Mouse (Mus musculus) forebrain, embryonic 12.5 days (tissue): ENCODE results near the gene Fbxo8. TPM values are rescaled to one million over a fixed set of nuclear protein-coding genes. Genes with fewer than 3 reads are reported as not detected.

Experiments used
- ATAC-seq: fragments of 200-750 bp; cut with Nextera tagmentation; 2 replicates; pipeline ENCODE4 v1.8.0; 2017; ENCODE audit warnings: moderate TSS enrichment; ENCODE audit not compliant: low FRiP score
- H3K27ac ChIP-seq: fragments of 300-500 bp; sonication (generic); 2 replicates; pipeline ENCODE4 v1.5.1; 2016; ENCODE audit warnings: mild to moderate bottlenecking
- H3K27me3 ChIP-seq: fragments of 300-500 bp; sonication (generic); 2 replicates; pipeline ENCODE4 v1.6.1; 2016; ENCODE audit warnings: mild to moderate bottlenecking
- H3K36me3 ChIP-seq: fragments of 300-500 bp; sonication (generic); replicated peaks from 2 replicates; pipeline ENCODE4 v1.6.1; 2016; ENCODE audit warnings: mild to moderate bottlenecking
- H3K4me1 ChIP-seq: fragments of 300-500 bp; sonication (generic); 2 replicates; pipeline ENCODE4 v1.6.1; 2016
- H3K4me2 ChIP-seq: fragments of 300-500 bp; sonication (generic); 2 replicates; pipeline ENCODE4 v1.6.1; 2016; ENCODE audit warnings: mild to moderate bottlenecking, moderate library complexity
- H3K4me3 ChIP-seq: fragments of 300-500 bp; sonication (generic); replicated peaks from 2 replicates; pipeline ENCODE4 v1.5.1; 2016; ENCODE audit warnings: mild to moderate bottlenecking
- H3K9ac ChIP-seq: fragments of 300-500 bp; sonication (generic); 2 replicates; pipeline ENCODE4 v1.6.1; 2016; ENCODE audit warnings: mild to moderate bottlenecking
- H3K9me3 ChIP-seq: fragments of 300-500 bp; sonication (generic); 2 replicates; pipeline ENCODE4 v1.6.1; 2016
- WGBS: fragments of 180-500 bp; shearing (Covaris S2); methylation state at CpG from one replicate; pipeline ENCODE4 v1.1.7; 2016; 5-methylcytosine and 5-hydroxymethylcytosine counted together
- polyA plus RNA-seq: library from polyadenylated mRNA; unstranded; fragments of >200 nt; fragmentation: Nextera tagmentation; extraction: Ambion mirVana; gene quantifications from 2 replicates; pipeline ENCODE4 v1.2.1, GENCODE M21; 2016

The Fbxo8 gene
- polyA plus RNA-seq = 32.7 and 36.6 TPM in 2 replicates

DNA sequence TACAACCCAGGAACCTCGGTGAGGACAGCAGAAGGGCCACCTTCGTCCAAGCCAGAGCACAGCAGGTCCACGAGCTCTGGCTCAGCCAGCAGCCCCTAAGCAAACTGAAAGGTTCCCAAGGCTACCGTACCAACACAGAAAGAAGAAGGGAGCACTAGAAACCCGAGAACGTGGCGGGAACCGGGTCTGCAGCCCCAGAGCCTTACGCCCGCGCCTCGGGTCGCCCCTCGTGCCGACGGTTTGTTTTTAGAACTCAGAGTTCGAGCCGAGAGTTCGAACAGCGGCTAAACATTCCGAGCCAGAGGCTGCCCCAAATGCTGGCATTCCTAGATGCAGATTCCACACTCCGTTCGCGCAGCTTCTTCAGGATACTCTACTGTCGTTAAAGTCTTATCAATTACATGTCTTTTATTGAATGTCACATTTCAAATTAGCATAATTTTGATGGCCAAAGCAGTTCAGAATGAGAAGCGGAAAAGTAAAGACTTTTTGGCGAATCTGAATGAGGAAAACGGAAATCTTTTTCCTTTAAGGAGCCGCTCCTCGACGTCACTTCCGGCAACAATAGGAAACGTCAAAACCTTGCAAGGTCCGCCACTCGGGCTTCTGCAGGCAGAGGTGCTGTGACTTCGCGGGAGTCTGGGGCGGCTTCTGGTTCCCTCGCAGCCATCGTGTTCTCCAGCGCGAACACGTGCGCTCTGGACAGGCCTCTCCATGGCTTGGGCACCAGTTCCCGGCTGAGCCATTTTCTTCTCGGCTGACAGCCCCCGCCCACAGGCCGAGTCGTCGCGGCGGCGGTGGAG, at the start of gene Fbxo8, which contains the start of gene Cep44:
Fbxo8 (plus strand) TSS at position 533 of the 803 bp plus-strand sequence.
Cep44 (minus strand) TSS at position 490 of the 803 bp plus-strand sequence.
- Histone ChIP-seq H3K4me3 (peak within 1 kb of the TSS; percentile 90), H3K4me2 (peak within 1 kb of the TSS; percentile 62), H3K9ac (peak within 1 kb of the TSS; percentile 77), H3K4me1 (peaks cover 12% of the 10 kb centered on the region), H3K36me3 (no peaks in the 10 kb centered on the region), H3K27me3 (no peaks in the 10 kb centered on the region), H3K9me3 (no peaks in the 10 kb centered on the region), H3K27ac (peak within 1 kb of the TSS; percentile 75)
- ATAC-seq = peak; percentile 92
- under 1% methylated on average over 53 of the region's 53 CpGs for WGBS

GRCm38 (mm10) chr8:56501911-56502310, 49.0 kb upstream of the Fbxo8 start:
- no peaks in the 10 kb centered on the region for H3K9me3 ChIP-seq
- H3K4me2 ChIP-seq = no peak overlapping the region
- no peak overlapping the region for H3K9ac ChIP-seq
- H3K36me3 ChIP-seq = no peaks in the 10 kb centered on the region
- no peaks in the 10 kb centered on the region for H3K4me1 ChIP-seq
- no peak for ATAC-seq
- H3K27ac ChIP-seq = no peak overlapping the region
- H3K27me3 ChIP-seq = no peaks in the 10 kb centered on the region
- H3K4me3 ChIP-seq = no peak overlapping the region

DNA sequence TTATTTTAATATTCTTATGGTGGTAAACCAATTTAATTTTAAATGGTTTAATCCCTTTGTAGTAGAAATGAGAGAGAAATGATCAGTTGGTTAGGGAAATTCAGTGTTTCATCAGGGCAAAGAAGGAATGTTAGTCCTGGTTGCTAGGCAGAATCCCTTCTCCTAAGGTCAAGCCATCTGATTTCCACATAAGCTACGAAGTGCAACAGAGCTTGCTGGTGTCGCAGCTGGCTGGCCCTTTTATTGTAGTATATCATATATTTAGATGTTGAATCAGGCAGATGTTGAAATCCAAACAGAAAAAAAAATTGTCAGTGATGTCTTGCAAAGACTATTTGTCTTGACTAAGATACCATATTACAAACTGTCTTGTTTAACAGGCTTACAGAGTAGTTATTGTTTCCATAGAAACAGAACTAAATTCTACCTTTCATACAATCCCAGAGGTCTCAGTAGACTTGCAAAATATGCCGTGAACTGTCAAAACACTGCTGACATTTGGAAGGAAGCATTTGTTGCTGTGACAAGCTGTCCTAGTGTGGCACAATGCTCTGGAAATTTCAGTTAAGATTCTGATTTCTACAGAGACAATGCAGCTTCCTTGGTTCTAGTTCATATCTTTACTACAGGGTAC, 42.5 kb upstream of the Fbxo8 start:
- H3K9ac ChIP-seq = no peak overlapping the region
- H3K4me3 ChIP-seq = no peak overlapping the region
- ATAC-seq = no peak
- no peaks in the 10 kb centered on the region for H3K9me3 ChIP-seq
- no peaks in the 10 kb centered on the region for H3K4me1 ChIP-seq
- no peak overlapping the region for H3K4me2 ChIP-seq
- no peaks in the 10 kb centered on the region for H3K36me3 ChIP-seq
- WGBS = 77% methylated on average over 3 of the region's 3 CpGs
- H3K27me3 ChIP-seq = no peaks in the 10 kb centered on the region
- no peak overlapping the region for H3K27ac ChIP-seq

- Histone ChIP-seq H3K4me2 (no peak overlapping the region), H3K9ac (no peak overlapping the region), H3K9me3 (no peaks in the 10 kb centered on the region), H3K27me3 (no peaks in the 10 kb centered on the region), H3K4me3 (no peak overlapping the region), H3K27ac (no peak overlapping the region), H3K36me3 (no peaks in the 10 kb centered on the region), H3K4me1 (no peaks in the 10 kb centered on the region)
- 73% methylated on average over 4 of the region's 4 CpGs for WGBS
- ATAC-seq = no peak
These were observed 41.9 kb upstream of the Fbxo8 start for GRCm38 (mm10) chr8:56508952-56509479.

DNA sequence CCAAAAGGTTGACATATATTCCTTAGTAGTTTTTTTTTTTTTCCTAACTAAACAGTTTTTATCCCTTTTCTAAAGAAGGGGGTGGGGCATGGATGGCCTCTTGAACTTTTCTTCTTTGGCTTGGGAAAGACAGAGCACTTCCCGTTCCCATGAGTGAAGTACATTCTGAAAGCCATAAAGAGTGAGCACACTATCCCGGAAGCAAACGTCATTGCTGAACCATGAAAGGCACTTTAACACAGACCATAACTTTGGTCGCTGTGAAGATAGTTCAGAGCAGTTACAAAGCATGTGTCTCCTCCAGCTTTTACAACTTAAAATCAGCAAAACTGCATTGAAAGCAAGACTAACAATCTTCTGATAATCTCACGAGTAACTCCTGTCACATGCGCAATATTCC, 32.0 kb upstream of the Fbxo8 start:
- H3K4me1 ChIP-seq = no peaks in the 10 kb centered on the region

DNA sequence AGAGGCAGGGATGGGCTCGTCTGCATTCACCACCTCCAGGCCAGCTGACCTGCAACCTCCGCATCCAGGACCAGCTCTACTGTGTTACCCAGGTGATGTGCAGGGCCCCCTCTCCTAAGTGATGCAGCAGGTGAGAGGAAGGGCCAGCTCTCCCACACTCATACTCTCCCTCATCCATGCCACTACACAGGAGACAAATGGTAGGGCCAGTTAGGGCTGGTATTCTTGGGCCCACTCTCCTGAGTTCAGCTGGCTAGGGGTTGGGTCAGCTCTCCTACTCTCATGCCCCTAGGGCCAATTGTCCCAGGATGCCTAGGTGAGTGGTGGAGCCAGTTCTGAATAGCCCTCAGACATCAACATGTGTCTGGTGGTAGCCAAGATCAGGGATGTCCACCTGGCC, 30.6 kb upstream of the Fbxo8 start:
- no peaks in the 10 kb centered on the region for H3K9me3 ChIP-seq
- no peaks in the 10 kb centered on the region for H3K4me1 ChIP-seq
- no peak overlapping the region for H3K4me3 ChIP-seq
- no peak overlapping the region for H3K9ac ChIP-seq
- no peaks in the 10 kb centered on the region for H3K36me3 ChIP-seq
- 88% methylated on average over 2 of the region's 2 CpGs for WGBS
- no peaks in the 10 kb centered on the region for H3K27me3 ChIP-seq
- no peak overlapping the region for H3K27ac ChIP-seq
- ATAC-seq = no peak
- no peak overlapping the region for H3K4me2 ChIP-seq

More for the DNA sequence above, 32.0 kb upstream of the Fbxo8 start:
- Histone ChIP-seq H3K27me3 (no peaks in the 10 kb centered on the region), H3K9me3 (no peaks in the 10 kb centered on the region), H3K4me3 (no peak overlapping the region), H3K27ac (no peak overlapping the region), H3K36me3 (no peaks in the 10 kb centered on the region), H3K9ac (no peak overlapping the region), H3K4me2 (no peak overlapping the region)
- no peak for ATAC-seq
- 83% methylated on average over 6 of the region's 6 CpGs for WGBS

GRCm38 (mm10) chr8:56521051-56521450, 29.8 kb upstream of the Fbxo8 start:
- H3K9me3 ChIP-seq = no peaks in the 10 kb centered on the region
- ATAC-seq = no peak
- H3K9ac ChIP-seq = no peak overlapping the region
- no peak overlapping the region for H3K27ac ChIP-seq
- WGBS = 83% methylated on average over 4 of the region's 4 CpGs
- H3K4me3 ChIP-seq = no peak overlapping the region
- no peak overlapping the region for H3K4me2 ChIP-seq
- no peaks in the 10 kb centered on the region for H3K4me1 ChIP-seq
- no peaks in the 10 kb centered on the region for H3K27me3 ChIP-seq
- no peaks in the 10 kb centered on the region for H3K36me3 ChIP-seq

GRCm38 (mm10) chr8:56528869-56529268, 22.0 kb upstream of the Fbxo8 start:
- H3K9ac ChIP-seq = no peak overlapping the region
- 91% methylated on average over 6 of the region's 6 CpGs for WGBS
- no peak overlapping the region for H3K4me2 ChIP-seq
- H3K36me3 ChIP-seq = peaks cover 9% of the 10 kb centered on the region
- no peaks in the 10 kb centered on the region for H3K27me3 ChIP-seq
- H3K9me3 ChIP-seq = no peaks in the 10 kb centered on the region
- no peak overlapping the region for H3K4me3 ChIP-seq
- H3K4me1 ChIP-seq = no peaks in the 10 kb centered on the region
- no peak overlapping the region for H3K27ac ChIP-seq
- ATAC-seq = no peak

DNA sequence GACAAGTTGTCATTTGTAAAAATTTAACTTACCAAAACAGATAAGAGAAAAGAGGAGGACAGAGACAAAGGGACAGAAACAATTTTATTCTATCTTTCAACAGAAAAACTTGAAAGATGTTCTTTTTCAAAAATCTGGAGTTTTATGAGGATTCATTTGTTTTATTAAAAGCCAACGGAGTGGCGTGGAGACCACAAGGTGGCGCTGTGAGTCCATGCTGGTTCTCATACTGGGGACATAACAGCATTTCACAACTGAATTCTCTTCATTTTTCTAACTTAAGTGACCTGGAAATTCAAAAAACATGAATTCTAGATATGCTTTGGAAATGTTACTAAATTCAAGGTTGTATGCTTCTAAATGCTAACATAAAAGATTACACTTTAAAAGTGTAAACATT, 20.5 kb upstream of the Fbxo8 start:
- Histone ChIP-seq H3K4me2 (no peak overlapping the region), H3K9me3 (no peaks in the 10 kb centered on the region), H3K9ac (no peak overlapping the region), H3K36me3 (peaks cover 9% of the 10 kb centered on the region), H3K27me3 (no peaks in the 10 kb centered on the region), H3K4me1 (no peaks in the 10 kb centered on the region), H3K27ac (no peak overlapping the region), H3K4me3 (no peak overlapping the region)
- WGBS = 7% methylated on average over 3 of the region's 3 CpGs
- no peak for ATAC-seq

DNA sequence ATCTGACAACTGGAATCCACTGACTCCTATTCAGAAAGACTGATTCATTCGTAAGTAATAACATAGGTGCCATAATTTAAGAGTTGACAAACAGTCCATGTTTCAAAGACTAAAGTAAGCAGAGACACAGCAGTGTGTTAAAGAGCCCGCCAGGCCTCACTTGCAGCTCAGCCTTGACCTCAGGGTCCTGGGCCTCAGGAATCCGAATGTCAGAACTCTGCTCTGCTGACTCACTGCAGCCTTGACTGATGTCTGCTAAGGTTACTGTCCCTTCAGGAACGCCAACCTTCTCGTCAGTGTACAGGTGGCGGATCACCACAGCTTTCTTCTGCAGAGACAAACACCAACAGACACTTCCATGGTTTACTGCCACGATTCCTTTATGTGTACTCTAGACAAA, 10.2 kb upstream of the Fbxo8 start:
- 89% methylated on average over 7 of the region's 7 CpGs for WGBS

DNA sequence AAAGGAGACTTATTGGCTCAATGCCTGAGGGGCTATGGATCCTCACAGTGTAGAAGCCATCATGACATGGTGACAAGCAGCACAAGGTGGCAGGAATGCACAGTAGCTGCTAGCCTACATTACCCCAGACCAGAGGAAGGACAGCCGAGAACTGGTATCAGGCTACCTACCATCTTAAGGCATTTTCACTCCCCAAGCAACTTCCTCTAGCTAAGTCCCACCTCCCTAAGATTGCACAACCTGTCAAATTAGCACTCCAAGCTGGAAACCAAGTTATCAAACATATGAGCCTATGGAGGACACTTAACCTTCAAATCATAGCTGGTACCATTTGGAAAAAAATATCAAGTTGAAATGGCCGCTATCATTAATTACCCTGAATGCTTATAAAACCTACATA, 3.0 kb upstream of the Fbxo8 start:
- no peak overlapping the region for H3K9ac ChIP-seq
- no peaks in the 10 kb centered on the region for H3K9me3 ChIP-seq
- 91% methylated on average over 2 of the region's 2 CpGs for WGBS
- no peak overlapping the region for H3K4me3 ChIP-seq
- no peak overlapping the region for H3K4me2 ChIP-seq
- peaks cover 12% of the 10 kb centered on the region for H3K4me1 ChIP-seq
- H3K27ac ChIP-seq = no peak overlapping the region
- peaks cover 13% of the 10 kb centered on the region; the same call in 1 of the 2 replicates for H3K36me3 ChIP-seq
- ATAC-seq = no peak
- H3K27me3 ChIP-seq = no peaks in the 10 kb centered on the region

More for the DNA sequence above, 10.2 kb upstream of the Fbxo8 start:
- H3K4me3 ChIP-seq = no peak overlapping the region
- H3K27ac ChIP-seq = no peak overlapping the region
- H3K9me3 ChIP-seq = no peaks in the 10 kb centered on the region
- H3K4me1 ChIP-seq = no peaks in the 10 kb centered on the region
- peaks cover 49% of the 10 kb centered on the region for H3K36me3 ChIP-seq
- H3K27me3 ChIP-seq = no peaks in the 10 kb centered on the region
- ATAC-seq = no peak
- H3K4me2 ChIP-seq = no peak overlapping the region
- H3K9ac ChIP-seq = no peak overlapping the region

DNA sequence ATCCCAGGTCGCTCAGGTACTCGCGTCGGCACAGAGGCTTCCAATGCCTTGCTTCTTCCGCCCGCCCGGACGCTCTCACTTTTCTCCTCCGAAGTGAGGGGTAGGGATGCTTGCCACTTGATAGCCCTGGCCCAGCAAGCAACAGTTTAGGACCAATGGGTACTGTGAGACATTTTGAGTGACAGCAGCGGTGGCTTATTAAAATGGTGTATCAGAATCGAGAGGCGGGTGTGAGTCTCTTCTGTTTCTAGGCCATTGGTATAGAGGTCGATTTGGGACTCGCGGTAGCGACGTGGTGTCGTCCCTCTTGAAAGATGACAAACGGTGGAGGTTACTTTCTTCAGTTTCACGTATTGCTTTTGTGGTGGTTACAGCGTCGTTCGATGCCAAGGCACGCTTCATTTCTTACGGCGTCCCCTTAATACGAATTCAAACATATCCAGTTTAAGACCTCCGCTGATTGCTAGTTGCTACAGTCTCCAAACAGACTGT, 517 bp downstream of the Fbxo8 start:
- Histone ChIP-seq H3K4me2 (peak overlapping the region; percentile 62), H3K27ac (peak overlapping the region; percentile 75), H3K9ac (peak overlapping the region; percentile 77), H3K4me3 (peak overlapping the region; percentile 90), H3K36me3 (no peaks in the 10 kb centered on the region), H3K4me1 (peaks cover 12% of the 10 kb centered on the region), H3K27me3 (no peaks in the 10 kb centered on the region), H3K9me3 (no peaks in the 10 kb centered on the region)
- ATAC-seq = peak; percentile 97
- under 1% methylated on average over 28 of the region's 28 CpGs for WGBS
